Mouse (Mus musculus): ENCODE measurements around the gene Exoc3l2.

DNA sequence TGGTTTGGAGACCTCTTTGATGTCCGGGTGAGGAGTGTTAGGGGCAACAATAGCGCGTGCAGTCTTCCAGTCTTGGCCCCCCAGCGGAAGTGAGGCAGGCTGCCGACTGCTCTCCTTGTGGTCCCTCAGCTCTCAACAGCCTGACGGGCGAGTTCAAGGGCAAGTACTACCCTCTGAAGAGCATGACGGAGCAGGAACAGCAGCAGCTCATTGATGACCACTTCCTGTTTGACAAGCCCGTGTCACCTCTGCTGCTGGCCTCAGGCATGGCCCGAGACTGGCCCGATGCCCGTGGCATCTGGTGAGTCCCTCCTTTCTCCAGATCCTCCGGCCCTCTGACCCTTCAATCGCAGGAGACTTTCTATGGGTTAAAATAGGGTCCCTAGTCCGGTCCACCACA lies 46.5 kb upstream of the Exoc3l2 start:
- no peak for TF ChIP-seq CTCF (IDR thresholded peaks at IDR 0.05; ENCODE audit: borderline replicate concordance, control insufficient read depth, extremely low read depth, insufficient read depth, low read length, poor library complexity)
- no peak for TF ChIP-seq POLR2A (IDR thresholded peaks at IDR 0.05; ENCODE audit: control insufficient read depth, extremely low read depth, insufficient read depth, low read length, poor library complexity)

Data from thymus, adult 2 months (tissue).